Mouse (Mus musculus): ENCODE data around the gene Setd1b. TPM values are rescaled to one million over a fixed set of nuclear protein-coding genes. Genes with fewer than 3 reads are reported as not detected.

Gene Setd1b
- total and polyA plus RNA-seq, 3 experiments, result 3.0 to 23.5 TPM; not detected in 1

DNA sequence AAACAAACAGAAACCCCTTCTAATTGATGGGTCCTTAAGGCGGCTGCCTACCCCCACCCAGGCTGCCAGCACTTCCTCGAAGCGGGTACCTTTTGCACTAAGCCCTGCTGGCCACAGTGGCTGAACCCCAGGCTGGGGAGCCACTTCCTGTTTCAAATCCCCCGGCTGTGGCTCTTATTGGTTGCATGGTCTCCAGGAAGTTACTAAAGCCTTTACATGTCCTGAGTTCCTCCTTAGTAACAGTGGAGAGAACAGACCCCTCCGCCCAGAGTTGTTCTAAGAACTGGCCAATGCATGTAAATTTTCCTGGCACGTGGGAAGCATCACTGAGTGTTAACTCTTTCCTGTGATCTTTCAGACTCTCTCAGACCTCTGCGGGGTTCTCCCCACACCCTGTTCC is 9.1 kb downstream of the Setd1b start:
- H3K4me1 ChIP-seq (ENCODE audit: control insufficient read depth in 1 of 2, insufficient read depth in 2 of 2, low read length in 2 of 2), result peaks cover 0 to 21% of the 10 kb centered on the region in 2 experiments; a peak in 2 of 4 replicates
- peak overlapping the region; percentile 32; the same call in 1 of the 2 replicates for H3K27ac ChIP-seq (ENCODE audit: control insufficient read depth, low read depth, low read length)
- H3K36me3 ChIP-seq (ENCODE audit: control insufficient read depth in 1 of 2, insufficient read depth in 2 of 2, low read length in 2 of 2), result peaks cover 2 to 22% of the 10 kb centered on the region in 2 experiments; a peak in 3 of 4 replicates
- TF ChIP-seq ELF1 (IDR thresholded peaks at IDR 0.05; ENCODE audit: low read depth, low read length), result peak; percentile 75
- TF ChIP-seq USF1 (IDR thresholded peaks at IDR 0.05; ENCODE audit: low read depth, low read length), result peak; percentile 44; the same call in 1 of the 2 replicates
- TF ChIP-seq ZC3H11A (IDR thresholded peaks at IDR 0.05; ENCODE audit: low read depth, low read length), result no peak
- no peak for TF ChIP-seq GABPA (IDR thresholded peaks at IDR 0.05; ENCODE audit: low read depth, low read length)
- peak; percentile 63 for TF ChIP-seq SIN3A (IDR thresholded peaks at IDR 0.05; ENCODE audit: low read length)
- no peak for TF ChIP-seq UBTF (IDR thresholded peaks at IDR 0.05; ENCODE audit: borderline replicate concordance, insufficient read depth, low read depth, low read length)
- TF ChIP-seq EP300 (IDR thresholded peaks at IDR 0.05; ENCODE audit: low read depth in 1 of 2, low read length in 2 of 2), result no peak
- H3K79me2 ChIP-seq (ENCODE audit: control insufficient read depth, insufficient read depth, low read length, poor library complexity), result peaks cover 37% of the 10 kb centered on the region
- peak; percentile 72 for DNase-seq (ENCODE audit: low read depth, low spot score)
- no peaks in the 10 kb centered on the region for H3K9me3 ChIP-seq (replicated peaks; ENCODE audit: insufficient read depth, low read length)
- H3K27me3 ChIP-seq (ENCODE audit: control insufficient read depth in 1 of 2, insufficient read depth in 2 of 2, low read length in 2 of 2), result no peaks in the 10 kb centered on the region
- H3K9ac ChIP-seq (ENCODE audit: control insufficient read depth, low read depth, low read length, poor library complexity, severe bottlenecking), result peak overlapping the region; percentile 29; the same call in 1 of the 2 replicates
- no peak overlapping the region for H3K4me3 ChIP-seq (ENCODE audit: control insufficient read depth in 1 of 2, insufficient read depth in 1 of 2, low read depth in 2 of 2, low read length in 2 of 2)

DNA sequence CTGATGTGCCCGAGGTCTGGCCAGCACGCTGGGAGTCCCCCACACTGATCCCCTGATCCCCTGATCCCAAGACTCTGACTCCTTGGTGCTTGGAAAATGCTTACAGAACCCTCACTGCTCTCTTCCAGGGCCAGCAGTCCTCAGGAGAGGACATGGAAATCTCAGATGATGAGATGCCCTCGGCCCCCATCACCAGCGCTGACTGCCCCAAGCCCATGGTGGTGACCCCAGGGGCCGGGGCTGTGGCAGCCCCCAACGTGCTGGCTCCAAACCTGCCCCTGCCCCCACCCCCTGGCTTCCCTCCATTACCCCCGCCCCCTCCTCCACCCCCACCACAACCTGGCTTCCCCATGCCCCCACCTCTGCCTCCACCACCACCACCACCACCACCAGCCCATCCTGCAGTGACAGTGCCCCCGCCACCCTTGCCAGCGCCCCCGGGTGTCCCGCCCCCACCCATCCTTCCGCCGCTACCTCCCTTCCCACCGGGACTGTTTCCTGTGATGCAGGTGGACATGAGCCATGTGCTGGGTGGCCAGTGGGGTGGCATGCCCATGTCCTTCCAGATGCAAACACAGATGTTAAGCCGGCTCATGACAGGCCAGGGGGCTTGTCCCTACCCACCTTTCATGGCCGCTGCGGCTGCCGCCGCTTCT is 9.8 kb downstream of the Setd1b start:
- H3K27ac ChIP-seq (ENCODE audit: control insufficient read depth, low read depth, low read length), result no peak overlapping the region
- peaks cover 0 to 21% of the 10 kb centered on the region in 2 experiments; a peak in 2 of 4 replicates for H3K4me1 ChIP-seq (ENCODE audit: control insufficient read depth in 1 of 2, insufficient read depth in 2 of 2, low read length in 2 of 2)
- no peak overlapping the region for H3K9ac ChIP-seq (ENCODE audit: control insufficient read depth, low read depth, low read length, poor library complexity, severe bottlenecking)
- peaks cover 34% of the 10 kb centered on the region for H3K79me2 ChIP-seq (ENCODE audit: control insufficient read depth, insufficient read depth, low read length, poor library complexity)
- no peak for TF ChIP-seq MYB (IDR thresholded peaks at IDR 0.05; ENCODE audit: low read depth, low read length)
- no peak for TF ChIP-seq RCOR1 (IDR thresholded peaks at IDR 0.05; ENCODE audit: low read depth, low read length)
- TF ChIP-seq ELF1 (IDR thresholded peaks at IDR 0.05; ENCODE audit: low read depth, low read length), result no peak
- TF ChIP-seq SIN3A (IDR thresholded peaks at IDR 0.05; ENCODE audit: low read length), result no peak
- no peak for TF ChIP-seq ETS1 (IDR thresholded peaks at IDR 0.05; ENCODE audit: low read depth, low read length)
- TF ChIP-seq MEF2A (IDR thresholded peaks at IDR 0.05; ENCODE audit: extremely low read depth, insufficient replicate concordance, low read depth, low read length, poor library complexity, severe bottlenecking), result no peak
- TF ChIP-seq NELFE (IDR thresholded peaks at IDR 0.05; ENCODE audit: low read depth, low read length), result no peak
- TF ChIP-seq MAX (IDR thresholded peaks at IDR 0.05; ENCODE audit: low read length), result no peak
- H3K4me3 ChIP-seq (ENCODE audit: control insufficient read depth in 1 of 2, insufficient read depth in 1 of 2, low read depth in 2 of 2, low read length in 2 of 2), result no peak overlapping the region
- H3K36me3 ChIP-seq (ENCODE audit: control insufficient read depth in 1 of 2, insufficient read depth in 2 of 2, low read length in 2 of 2), result peaks cover 2 to 22% of the 10 kb centered on the region in 2 experiments; a peak in 3 of 4 replicates
- no peak for DNase-seq (ENCODE audit: low read depth, low spot score)
- H3K27me3 ChIP-seq (ENCODE audit: control insufficient read depth in 1 of 2, insufficient read depth in 2 of 2, low read length in 2 of 2), result no peaks in the 10 kb centered on the region
- no peaks in the 10 kb centered on the region for H3K9me3 ChIP-seq (replicated peaks; ENCODE audit: insufficient read depth, low read length)

Measured in MEL (cell line).